ENCODE assay signal across 23 mouse cellular contexts in genomic region chr7:118553881-118554280, GRCm38 (mm10). TPM values are rescaled to one million over a fixed set of nuclear protein-coding genes. Genes with fewer than 3 reads are reported as not detected.
DNase-seq lines count a peak whose midpoint lies in the region; TF ChIP-seq lines count a peak whose summit lies in the region.
"Had no signal": no experiment of that assay in that cellular context is flagged by ENCODE, and none has a peak within 500 bp of the region (broad histone marks: within the 10 kb centered on the region; RNA-seq: fewer than 3 reads in every experiment).

No protein-coding gene starts in this region.

- no peaks in the 10 kb centered on the region for H3K9me3 ChIP-seq in MEL (replicated peaks; ENCODE audit: insufficient read depth, low read length)
- H3K9me3 ChIP-seq: embryonic facial prominence, embryonic 13.5 days; heart, embryonic 15.5 days; hindbrain, embryonic 15.5 days; liver, embryonic 15.5 days had no signal

- H3K79me2 ChIP-seq in MEL (ENCODE audit: control insufficient read depth, insufficient read depth, low read length, poor library complexity), result no peaks in the 10 kb centered on the region

- no peaks in the 10 kb centered on the region for H3K27me3 ChIP-seq in MEL (ENCODE audit: control insufficient read depth in 1 of 2, insufficient read depth in 2 of 2, low read length in 2 of 2)
- H3K27me3 ChIP-seq: embryonic facial prominence, embryonic 13.5 days; forebrain, embryonic 13.5 days; heart, embryonic 15.5 days; hindbrain, embryonic 15.5 days; liver, embryonic 15.5 days; midbrain, embryonic 15.5 days had no signal

- H3K36me3 ChIP-seq in MEL (ENCODE audit: control insufficient read depth in 1 of 2, insufficient read depth in 2 of 2, low read length in 2 of 2), result no peaks in the 10 kb centered on the region
- H3K36me3 ChIP-seq: heart, embryonic 15.5 days; liver, embryonic 15.5 days had no signal

- DNase-seq in 416B (ENCODE audit: low read depth), result peak; percentile 16
- DNase-seq in A20 (ENCODE audit: low read depth, low spot score), result peak; percentile 27
- DNase-seq in MEL (ENCODE audit: low read depth, low spot score), result peak; percentile 4
- peak; percentile 43 for DNase-seq in lung, postnatal 10 days
- no peak for DNase-seq in spleen, adult 12 weeks (ENCODE audit: low spot score)
- no peak for DNase-seq in left cerebral cortex, postnatal 4 days
- no peak for DNase-seq in layer of hippocampus, postnatal 10 days (ENCODE audit: low spot score in 2 of 2)
- DNase-seq: adrenal gland, adult 2 months; cerebellum, adult 2 months; cerebellum, postnatal 25 days; heart, postnatal 36 days; kidney, postnatal 4 days; layer of hippocampus, adult 9-11 months; liver; thymus, postnatal 25 days had no signal

- TF ChIP-seq CTCF in MEL (IDR thresholded peaks at IDR 0.05 in 2 of 3, conservative IDR thresholded peaks at IDR 0.05 in 1 of 3; ENCODE audit: control insufficient read depth in 1 of 3, insufficient read depth in 1 of 3, low read depth in 2 of 3, low read length in 3 of 3, poor library complexity in 1 of 3, severe bottlenecking in 1 of 3), result peak; percentile 7 to 19 (median 12); a peak in 1 of 6 replicates

- no peak overlapping the region for H3K27ac ChIP-seq in MEL (ENCODE audit: control insufficient read depth, low read depth, low read length)
- H3K27ac ChIP-seq: embryonic facial prominence, embryonic 13.5 days; forebrain, embryonic 13.5 days; heart, embryonic 15.5 days; hindbrain, embryonic 15.5 days; limb, embryonic 10.5 days; liver, embryonic 15.5 days; midbrain, embryonic 15.5 days had no signal

- TF ChIP-seq EP300 in MEL (IDR thresholded peaks at IDR 0.05; ENCODE audit: low read depth in 1 of 2, low read length in 2 of 2), result no peak

- TF ChIP-seq RAD21 in MEL (IDR thresholded peaks at IDR 0.05; ENCODE audit: low read depth, low read length), result no peak; the same call in 1 of the 2 replicates

- H3K9ac ChIP-seq in MEL (ENCODE audit: control insufficient read depth, low read depth, low read length, poor library complexity, severe bottlenecking), result no peak overlapping the region
- H3K9ac ChIP-seq: embryonic facial prominence, embryonic 13.5 days; forebrain, embryonic 13.5 days; heart, embryonic 15.5 days; hindbrain, embryonic 15.5 days; liver, embryonic 15.5 days; midbrain, embryonic 15.5 days had no signal

- H3K4me3 ChIP-seq in MEL (ENCODE audit: control insufficient read depth in 1 of 2, insufficient read depth in 1 of 2, low read depth in 2 of 2, low read length in 2 of 2), result no peak overlapping the region
- H3K4me3 ChIP-seq: embryonic facial prominence, embryonic 13.5 days; forebrain, embryonic 13.5 days; heart, embryonic 15.5 days; hindbrain, embryonic 15.5 days; limb, embryonic 10.5 days; liver, embryonic 15.5 days; midbrain, embryonic 15.5 days had no signal

- intact Hi-C loops in left cerebral cortex, postnatal 4 days (cut with DNase I), result no loop called here

- no peaks in the 10 kb centered on the region for H3K4me1 ChIP-seq in MEL (ENCODE audit: control insufficient read depth in 1 of 2, insufficient read depth in 2 of 2, low read length in 2 of 2)
- H3K4me1 ChIP-seq: embryonic facial prominence, embryonic 13.5 days; forebrain, embryonic 13.5 days; heart, embryonic 15.5 days; hindbrain, embryonic 15.5 days; limb, embryonic 10.5 days; liver, embryonic 15.5 days; midbrain, embryonic 15.5 days had no signal

- no peak for TF ChIP-seq POLR2A in MEL (IDR thresholded peaks at IDR 0.05; ENCODE audit: control insufficient read depth in 1 of 2, insufficient read depth in 1 of 2, low read depth in 1 of 2, low read length in 2 of 2, poor library complexity in 1 of 2)

TF ChIP-seq in MEL, 35 proteins besides CTCF, POLR2A, EP300 and RAD21:
- 0 out of 2 replicates have a peak, but pooled peaks have one; percentile 18 for TF ChIP-seq SMC3 (IDR thresholded peaks at IDR 0.05; ENCODE audit: low read depth, low read length)
- TF ChIP-seq SIN3A (IDR thresholded peaks at IDR 0.05; ENCODE audit: low read length), result no peak
- TF ChIP-seq JUND (IDR thresholded peaks at IDR 0.05; ENCODE audit: low read depth, low read length), result no peak

RNA-seq across cellular contexts. Expression of gene Coq7, which starts 20.7 kb away (rescaled TPM):
- total RNA-seq in MEL (2012; rRNA removed), result 64.9 and 66.2 TPM in 2 replicates
- 10 to 100 TPM in 1 of 2 experiments, not detected in 1; 59.5 TPM for polyA plus RNA-seq in MEL (2012; ENCODE audit: insufficient read depth in 1 of 2, insufficient read length in 2 of 2, low read depth in 1 of 2, low replicate concordance in 2 of 2, missing spikeins in 1 of 2)
- total RNA-seq in left cerebral cortex, postnatal 4 days (2021), result 10 to 100 TPM; 28.2 to 31.2 TPM
- 10 to 100 TPM; 37.3 to 39.2 TPM for total RNA-seq in layer of hippocampus, postnatal 10 days (2021)

RNA-seq across cellular contexts. Expression of gene Tmc7, which starts 30.7 kb away (rescaled TPM):
- not detected in 2 replicates for total RNA-seq in MEL (2012; rRNA removed)
- not detected for polyA plus RNA-seq in MEL (2012; ENCODE audit: insufficient read depth in 1 of 2, insufficient read length in 2 of 2, low read depth in 1 of 2, low replicate concordance in 2 of 2, missing spikeins in 1 of 2)
- total RNA-seq in left cerebral cortex, postnatal 4 days (2021), result 10 to 100 TPM; 13.7 TPM
- 10 to 100 TPM; 18.6 to 19.4 TPM for total RNA-seq in layer of hippocampus, postnatal 10 days (2021)

RNA-seq across cellular contexts. Expression of gene Tmc5, which starts 43.2 kb away (rescaled TPM):
- total RNA-seq in MEL (2012; rRNA removed), result not detected in 2 replicates
- polyA plus RNA-seq in MEL (2012; ENCODE audit: insufficient read depth in 1 of 2, insufficient read length in 2 of 2, low read depth in 1 of 2, low replicate concordance in 2 of 2, missing spikeins in 1 of 2), result not detected
- under 1 TPM; 0.24 to 0.60 TPM for total RNA-seq in left cerebral cortex, postnatal 4 days (2021)
- under 1 TPM; 0.29 to 0.32 TPM for total RNA-seq in layer of hippocampus, postnatal 10 days (2021)
- total RNA-seq: adrenal gland, adult 2 months had no signal
- polyA plus RNA-seq: kidney, embryonic 14.5 days; limb, embryonic 10.5 days had no signal

Comparison
In these comparisons a context has a peak if more than half of its experiments do, and no peak if none do; other contexts are left out.
1. DNase-seq: peak in 416B (single experiment), A20 (single experiment), MEL (single experiment) and lung, postnatal 10 days (single experiment); none in spleen, adult 12 weeks (single experiment), left cerebral cortex, postnatal 4 days (single experiment) and layer of hippocampus, postnatal 10 days (0 of 2).
2. RNA of gene Tmc7, which starts 30.7 kb away (total RNA-seq): 18.6 to 19.4 TPM in layer of hippocampus, postnatal 10 days and 13.7 TPM in left cerebral cortex, postnatal 4 days; not detected in MEL; every median in the first group is over 10 times any median in the second.